Mouse (Mus musculus): Measurements from ENCODE around the gene Fgfr2. TPM values are rescaled to one million over a fixed set of nuclear protein-coding genes. Genes with fewer than 3 reads are reported as not detected.
"Not testable (repeated sequence)": the region's sequence is repeated elsewhere in the genome, so short reads cannot be mapped to it uniquely, and the experiment has no call there.

Fgfr2 gene
- polyA plus RNA-seq, 1 experiment from 2014 or later = 133 TPM

DNA sequence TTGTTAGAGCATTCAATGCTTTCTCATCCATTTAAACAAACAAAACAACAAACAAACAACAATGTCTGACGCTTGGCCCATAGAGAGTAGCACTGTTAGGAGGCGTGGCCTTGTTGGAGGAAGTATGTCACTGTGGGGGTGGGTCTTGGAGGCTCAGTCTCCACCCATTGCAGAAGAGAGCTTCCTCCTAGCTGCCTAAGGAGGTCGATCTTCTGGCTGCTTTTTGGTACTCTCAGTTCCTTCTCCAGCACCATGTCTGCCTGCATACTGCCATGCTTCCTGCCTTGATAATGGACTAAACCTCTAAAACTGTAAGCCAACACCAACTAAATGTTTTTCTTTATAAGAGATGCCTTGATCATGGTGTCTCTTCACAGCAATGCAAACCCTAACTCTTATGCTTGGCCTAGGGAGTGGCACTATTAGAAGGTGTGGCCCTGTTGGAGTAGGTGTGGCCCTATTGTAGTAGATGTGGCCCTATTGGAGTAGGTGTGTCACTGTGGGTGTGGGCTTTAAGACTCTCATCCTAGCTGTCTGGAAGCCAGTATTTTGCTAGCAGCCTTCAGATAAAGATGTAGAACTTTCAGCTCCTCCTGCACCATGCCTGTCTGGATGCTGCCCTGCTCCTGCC lies 680.9 kb downstream of the Fgfr2 start:
- not testable (repeated sequence) for ATAC-seq (ENCODE audit: low FRiP score, low TSS enrichment); H3K27ac ChIP-seq (ENCODE audit: low read depth, low read length); H3K4me1 ChIP-seq (ENCODE audit: control insufficient read depth, insufficient read depth, low read length); H3K4me3 ChIP-seq (ENCODE audit: low read length); H3K9me3 ChIP-seq (ENCODE audit: control insufficient read depth, low read length); H3K9ac ChIP-seq (ENCODE audit: low read depth, low read length); H3K27me3 ChIP-seq (ENCODE audit: control insufficient read depth, insufficient read depth, low read length); H3K4me2 ChIP-seq (replicated peaks; ENCODE audit: low read depth, low read length); H3K36me3 ChIP-seq (ENCODE audit: control insufficient read depth, insufficient read depth, low read length)
- 94% methylated on average over 3 of the region's 3 CpGs for WGBS

DNA sequence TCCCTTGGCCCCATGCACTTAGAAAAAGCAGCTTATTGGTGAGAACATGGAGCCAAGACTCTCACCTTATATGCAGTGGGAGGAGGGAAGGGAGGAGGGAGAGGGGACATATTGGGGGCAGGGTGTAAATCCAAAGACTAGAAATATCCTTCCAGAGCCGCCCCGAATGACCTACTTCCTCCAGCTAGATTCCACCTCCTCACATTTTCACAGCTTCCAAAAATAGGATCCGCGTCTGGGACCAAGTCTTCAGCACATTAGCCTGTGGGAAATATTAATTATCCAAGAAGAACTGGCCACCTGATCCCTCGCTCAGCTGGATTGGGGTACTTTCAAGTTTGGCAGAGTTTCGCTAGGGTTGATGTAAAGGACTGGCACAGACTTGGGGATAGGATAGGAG lies 683.2 kb downstream of the Fgfr2 start:
- WGBS = 81% methylated on average over 6 of the region's 6 CpGs

DNA sequence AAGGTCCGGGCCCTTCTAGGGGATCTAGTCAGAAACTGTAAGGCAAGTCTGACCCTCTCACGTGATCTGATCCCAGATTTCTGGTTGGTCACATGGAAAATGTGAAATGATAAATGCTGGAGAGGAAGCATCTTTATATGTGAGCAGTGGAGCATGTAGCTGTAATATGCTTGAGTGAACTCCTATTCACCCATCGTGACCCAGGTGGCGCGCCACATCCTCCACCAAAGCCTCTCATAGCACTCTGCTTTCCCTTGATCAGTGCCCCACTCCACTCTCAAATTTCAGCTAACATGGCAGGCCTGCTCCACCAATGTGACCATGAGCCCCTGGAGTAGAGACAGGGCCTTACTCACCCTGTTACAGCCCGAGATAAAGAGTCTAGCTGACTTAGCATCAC lies 685.1 kb downstream of the Fgfr2 start:
- Histone ChIP-seq H3K36me3 (ENCODE audit: control insufficient read depth, insufficient read depth, low read length) (no peaks in the 10 kb centered on the region), H3K27ac (ENCODE audit: low read depth, low read length) (no peak overlapping the region), H3K4me3 (ENCODE audit: low read length) (no peak overlapping the region), H3K27me3 (ENCODE audit: control insufficient read depth, insufficient read depth, low read length) (no peaks in the 10 kb centered on the region), H3K9ac (ENCODE audit: low read depth, low read length) (no peak overlapping the region), H3K4me1 (ENCODE audit: control insufficient read depth, insufficient read depth, low read length) (peaks cover 8% of the 10 kb centered on the region), H3K9me3 (ENCODE audit: control insufficient read depth, low read length) (no peaks in the 10 kb centered on the region), H3K4me2 (replicated peaks; ENCODE audit: low read depth, low read length) (no peak overlapping the region)
- ATAC-seq (ENCODE audit: low FRiP score, low TSS enrichment) = peak; percentile 68
- 30% methylated on average over 6 of the region's 6 CpGs for WGBS

More for the DNA sequence above, 683.2 kb downstream of the Fgfr2 start:
- Histone ChIP-seq H3K27ac (ENCODE audit: low read depth, low read length) (no peak overlapping the region), H3K9ac (ENCODE audit: low read depth, low read length) (no peak overlapping the region), H3K4me3 (ENCODE audit: low read length) (no peak overlapping the region), H3K4me2 (replicated peaks; ENCODE audit: low read depth, low read length) (no peak overlapping the region), H3K36me3 (ENCODE audit: control insufficient read depth, insufficient read depth, low read length) (no peaks in the 10 kb centered on the region), H3K27me3 (ENCODE audit: control insufficient read depth, insufficient read depth, low read length) (no peaks in the 10 kb centered on the region), H3K9me3 (ENCODE audit: control insufficient read depth, low read length) (no peaks in the 10 kb centered on the region), H3K4me1 (ENCODE audit: control insufficient read depth, insufficient read depth, low read length) (peaks cover 8% of the 10 kb centered on the region)
- no peak for ATAC-seq (ENCODE audit: low FRiP score, low TSS enrichment)

DNA sequence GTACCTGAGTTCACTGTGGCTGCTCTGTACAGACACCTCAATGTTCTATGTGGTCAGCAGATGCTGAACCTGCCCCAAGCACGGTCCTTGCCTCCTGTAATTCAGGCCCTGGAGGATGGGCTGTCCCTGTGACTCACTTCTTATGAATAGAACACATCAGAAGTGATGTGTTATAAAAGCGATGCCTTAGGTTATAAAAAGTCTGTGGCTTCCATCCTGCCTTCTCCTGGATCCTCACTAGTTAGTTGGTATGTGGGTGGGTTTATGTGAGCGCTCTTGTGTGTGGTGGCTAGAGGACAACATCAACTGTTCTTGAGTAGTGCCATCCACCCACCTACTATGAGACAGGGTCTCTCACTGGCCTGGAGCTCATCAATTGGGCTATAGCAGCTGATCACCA lies 685.7 kb downstream of the Fgfr2 start:
- no peak for ATAC-seq (ENCODE audit: low FRiP score, low TSS enrichment)

DNA sequence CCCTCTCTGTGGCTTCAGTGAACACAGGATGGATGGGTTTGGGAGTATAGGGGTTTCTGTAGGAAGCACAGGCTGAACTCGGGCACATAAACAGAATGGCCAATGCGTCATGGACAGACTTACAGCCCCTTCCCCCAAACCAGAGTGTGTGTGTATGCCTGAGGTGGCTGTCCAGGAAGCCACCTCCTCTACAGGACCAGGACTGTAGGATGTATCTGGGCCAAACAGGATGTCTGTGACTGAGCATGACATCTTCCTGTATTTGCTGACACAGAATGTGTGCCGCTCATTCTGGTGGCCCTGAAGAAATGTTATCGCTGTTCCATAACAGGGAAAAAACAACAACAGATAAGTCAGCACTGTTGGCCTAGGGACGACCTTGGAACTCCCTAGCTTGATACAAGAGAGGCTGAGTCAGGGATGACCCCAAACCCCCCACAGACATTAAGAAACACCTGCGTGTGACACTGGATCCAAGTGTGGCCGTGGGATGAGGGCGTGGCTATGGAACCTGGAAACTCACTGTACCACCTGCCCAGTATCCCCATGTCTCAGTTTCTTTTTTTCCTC lies 687.6 kb downstream of the Fgfr2 start:
- Histone ChIP-seq H3K4me2 (replicated peaks; ENCODE audit: low read depth, low read length) (no peak overlapping the region), H3K27ac (ENCODE audit: low read depth, low read length) (no peak overlapping the region), H3K9me3 (ENCODE audit: control insufficient read depth, low read length) (no peaks in the 10 kb centered on the region), H3K36me3 (ENCODE audit: control insufficient read depth, insufficient read depth, low read length) (no peaks in the 10 kb centered on the region), H3K4me1 (ENCODE audit: control insufficient read depth, insufficient read depth, low read length) (peaks cover 8% of the 10 kb centered on the region), H3K4me3 (ENCODE audit: low read length) (no peak overlapping the region), H3K9ac (ENCODE audit: low read depth, low read length) (no peak overlapping the region), H3K27me3 (ENCODE audit: control insufficient read depth, insufficient read depth, low read length) (no peaks in the 10 kb centered on the region)
- ATAC-seq (ENCODE audit: low FRiP score, low TSS enrichment) = 0 out of 2 replicates have a peak, but pooled peaks have one; percentile 46
- WGBS = 59% methylated on average over 8 of the region's 8 CpGs

More for the DNA sequence above, 685.7 kb downstream of the Fgfr2 start:
- Histone ChIP-seq H3K27ac (ENCODE audit: low read depth, low read length) (no peak overlapping the region), H3K27me3 (ENCODE audit: control insufficient read depth, insufficient read depth, low read length) (no peaks in the 10 kb centered on the region), H3K4me3 (ENCODE audit: low read length) (no peak overlapping the region), H3K9ac (ENCODE audit: low read depth, low read length) (no peak overlapping the region), H3K9me3 (ENCODE audit: control insufficient read depth, low read length) (no peaks in the 10 kb centered on the region), H3K36me3 (ENCODE audit: control insufficient read depth, insufficient read depth, low read length) (no peaks in the 10 kb centered on the region), H3K4me2 (replicated peaks; ENCODE audit: low read depth, low read length) (no peak overlapping the region), H3K4me1 (ENCODE audit: control insufficient read depth, insufficient read depth, low read length) (peaks cover 8% of the 10 kb centered on the region)
- WGBS = 82% methylated on average over 3 of the region's 3 CpGs

DNA sequence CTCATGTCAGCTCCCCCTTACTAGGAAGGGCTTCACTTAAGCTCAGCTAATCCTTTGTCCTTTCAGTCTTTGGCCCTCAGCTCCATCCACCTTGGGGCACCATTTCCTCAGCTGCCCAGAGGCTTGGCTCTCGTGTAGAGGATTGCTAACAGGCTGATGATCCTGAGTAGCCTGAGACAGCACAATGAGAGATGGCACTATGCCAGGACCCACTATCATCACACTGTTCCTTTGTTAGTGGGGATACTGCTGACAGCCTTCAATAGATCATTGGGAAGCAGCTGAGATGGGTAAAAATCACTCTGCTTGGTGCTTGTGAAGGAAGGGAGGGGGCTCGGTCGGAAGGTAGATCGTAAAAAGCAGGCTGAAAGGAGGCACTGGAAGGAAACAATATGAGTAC lies 693.8 kb downstream of the Fgfr2 start:
- no peak overlapping the region for H3K27ac ChIP-seq (ENCODE audit: low read depth, low read length)
- no peaks in the 10 kb centered on the region for H3K4me1 ChIP-seq (ENCODE audit: control insufficient read depth, insufficient read depth, low read length)
- H3K36me3 ChIP-seq (ENCODE audit: control insufficient read depth, insufficient read depth, low read length) = no peaks in the 10 kb centered on the region
- no peaks in the 10 kb centered on the region for H3K27me3 ChIP-seq (ENCODE audit: control insufficient read depth, insufficient read depth, low read length)
- no peaks in the 10 kb centered on the region for H3K9me3 ChIP-seq (ENCODE audit: control insufficient read depth, low read length)
- H3K4me3 ChIP-seq (ENCODE audit: low read length) = no peak overlapping the region
- WGBS = 63% methylated on average over 4 of the region's 4 CpGs
- ATAC-seq (ENCODE audit: low FRiP score, low TSS enrichment) = no peak
- H3K9ac ChIP-seq (ENCODE audit: low read depth, low read length) = no peak overlapping the region
- H3K4me2 ChIP-seq (replicated peaks; ENCODE audit: low read depth, low read length) = no peak overlapping the region

DNA sequence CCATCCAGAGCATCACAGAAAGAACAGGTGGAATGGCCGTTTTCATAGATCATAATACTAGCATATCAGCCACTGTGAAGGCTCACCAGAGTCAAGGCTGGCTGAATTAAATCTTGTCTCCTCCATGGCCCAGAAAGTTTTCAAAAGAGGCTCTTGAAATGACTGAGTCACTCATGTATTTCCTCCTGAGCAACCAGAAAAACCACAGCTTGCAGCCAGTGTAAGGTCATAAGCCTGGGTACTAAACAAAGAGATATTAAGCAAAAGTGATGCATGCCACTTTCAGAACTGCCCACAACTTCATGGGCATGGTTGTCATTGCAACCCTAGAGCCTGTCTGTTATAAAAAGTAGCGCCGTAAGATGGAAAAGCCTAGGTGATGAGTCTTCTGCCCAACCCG lies 694.8 kb downstream of the Fgfr2 start:
- no peaks in the 10 kb centered on the region for H3K36me3 ChIP-seq (ENCODE audit: control insufficient read depth, insufficient read depth, low read length)
- 96% methylated on average over 4 of the region's 4 CpGs for WGBS
- no peak for ATAC-seq (ENCODE audit: low FRiP score, low TSS enrichment)
- no peak overlapping the region for H3K4me3 ChIP-seq (ENCODE audit: low read length)
- no peaks in the 10 kb centered on the region for H3K4me1 ChIP-seq (ENCODE audit: control insufficient read depth, insufficient read depth, low read length)
- no peaks in the 10 kb centered on the region for H3K9me3 ChIP-seq (ENCODE audit: control insufficient read depth, low read length)
- no peak overlapping the region for H3K27ac ChIP-seq (ENCODE audit: low read depth, low read length)
- H3K4me2 ChIP-seq (replicated peaks; ENCODE audit: low read depth, low read length) = no peak overlapping the region
- H3K27me3 ChIP-seq (ENCODE audit: control insufficient read depth, insufficient read depth, low read length) = no peaks in the 10 kb centered on the region
- H3K9ac ChIP-seq (ENCODE audit: low read depth, low read length) = no peak overlapping the region

DNA sequence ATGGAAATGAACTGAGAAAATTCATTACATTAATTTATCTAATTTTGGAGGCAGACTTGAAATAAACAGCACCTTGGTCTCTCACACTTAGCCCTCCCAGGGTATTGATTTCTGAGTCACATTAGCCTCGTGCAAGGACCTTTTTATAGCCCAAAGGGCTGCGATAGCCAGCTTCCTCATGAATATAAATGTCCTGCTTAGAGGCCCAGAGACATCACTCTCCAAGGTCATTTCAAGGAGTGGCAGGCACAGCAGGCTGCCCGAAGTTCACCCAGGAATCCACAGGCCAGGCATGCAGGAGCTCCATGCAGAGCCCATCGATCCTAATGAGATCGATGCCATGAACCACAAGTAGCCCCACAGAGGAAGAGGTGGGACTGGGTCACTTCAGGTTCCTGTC lies 697.1 kb downstream of the Fgfr2 start:
- Histone ChIP-seq H3K4me2 (replicated peaks; ENCODE audit: low read depth, low read length) (no peak overlapping the region), H3K4me3 (ENCODE audit: low read length) (no peak overlapping the region), H3K36me3 (ENCODE audit: control insufficient read depth, insufficient read depth, low read length) (no peaks in the 10 kb centered on the region), H3K4me1 (ENCODE audit: control insufficient read depth, insufficient read depth, low read length) (no peaks in the 10 kb centered on the region), H3K9me3 (ENCODE audit: control insufficient read depth, low read length) (no peaks in the 10 kb centered on the region), H3K27ac (ENCODE audit: low read depth, low read length) (no peak overlapping the region), H3K9ac (ENCODE audit: low read depth, low read length) (no peak overlapping the region), H3K27me3 (ENCODE audit: control insufficient read depth, insufficient read depth, low read length) (no peaks in the 10 kb centered on the region)
- WGBS = 55% methylated on average over 5 of the region's 5 CpGs
- no peak for ATAC-seq (ENCODE audit: low FRiP score, low TSS enrichment)

DNA sequence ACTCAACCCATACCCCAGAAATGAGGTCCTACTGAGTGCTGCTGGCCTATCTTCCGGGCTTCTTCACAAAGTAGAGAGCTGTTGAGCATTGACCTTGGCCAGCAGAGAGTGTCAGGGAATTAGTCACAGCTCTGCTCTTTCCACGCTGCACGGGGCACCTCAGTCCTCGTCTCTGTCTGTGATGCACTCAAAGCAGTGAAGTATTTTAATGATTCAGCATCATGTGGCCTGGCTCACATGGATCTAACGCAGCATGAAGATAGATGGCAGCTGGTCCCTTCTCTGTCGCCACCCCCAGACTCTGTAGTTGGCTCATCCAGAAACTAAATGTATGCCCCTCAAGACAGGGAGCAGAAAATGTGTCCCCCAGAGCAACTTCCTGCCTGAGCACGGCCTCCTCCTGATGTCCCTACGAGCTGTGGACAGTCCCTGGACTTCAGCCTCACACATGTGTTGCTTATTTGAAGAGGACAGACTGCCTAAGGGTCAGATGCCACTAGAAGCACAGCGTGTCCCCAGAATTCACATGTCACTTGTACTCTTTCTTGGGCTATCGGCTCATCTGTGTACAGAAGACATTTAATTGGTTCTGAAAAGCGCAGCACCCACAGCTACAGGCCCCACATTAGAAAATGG lies 697.7 kb downstream of the Fgfr2 start:
- Histone ChIP-seq H3K27me3 (ENCODE audit: control insufficient read depth, insufficient read depth, low read length) (no peaks in the 10 kb centered on the region), H3K4me3 (ENCODE audit: low read length) (no peak overlapping the region), H3K27ac (ENCODE audit: low read depth, low read length) (no peak overlapping the region), H3K4me1 (ENCODE audit: control insufficient read depth, insufficient read depth, low read length) (no peaks in the 10 kb centered on the region), H3K9me3 (ENCODE audit: control insufficient read depth, low read length) (no peaks in the 10 kb centered on the region), H3K4me2 (replicated peaks; ENCODE audit: low read depth, low read length) (no peak overlapping the region), H3K9ac (ENCODE audit: low read depth, low read length) (no peak overlapping the region), H3K36me3 (ENCODE audit: control insufficient read depth, insufficient read depth, low read length) (no peaks in the 10 kb centered on the region)
- 69% methylated on average over 11 of the region's 11 CpGs for WGBS
- ATAC-seq (ENCODE audit: low FRiP score, low TSS enrichment) = no peak

Measured in kidney, embryonic 14.5 days (tissue).